Comparison of ENCODE assay signal across 9 mouse cellular contexts in genomic region chr7:80864831-80865230, GRCm38 (mm10). TPM values are rescaled to one million over a fixed set of nuclear protein-coding genes. Genes with fewer than 3 reads are reported as not detected.
DNase-seq lines count a peak whose midpoint lies in the region; ATAC-seq lines count a peak whose summit lies in the region.
"Had no signal": no experiment of that assay in that cellular context is flagged by ENCODE, and none has a peak within 500 bp of the region (broad histone marks: within the 10 kb centered on the region; RNA-seq: fewer than 3 reads in every experiment).

No protein-coding gene starts in this region.

- 84% methylated on average over 8 of the region's 8 CpGs for WGBS in hindbrain, embryonic 13.5 days
- 77% methylated on average over 8 of the region's 8 CpGs for WGBS in hindbrain, embryonic 14.5 days
- 32% methylated on average over 8 of the region's 8 CpGs for WGBS in liver, embryonic 11.5 days

- H3K4me1 ChIP-seq in hindbrain, embryonic 13.5 days (replicated peaks): peaks cover 57% of the 10 kb centered on the region
- H3K4me1 ChIP-seq in hindbrain, embryonic 14.5 days (replicated peaks; ENCODE audit: control insufficient read depth, insufficient read depth, low read length): peaks cover 39% of the 10 kb centered on the region
- H3K4me1 ChIP-seq in liver, embryonic 11.5 days (replicated peaks; ENCODE audit: control insufficient read depth, insufficient read depth, low read length): peaks cover 32% of the 10 kb centered on the region

- H3K27ac ChIP-seq in hindbrain, embryonic 13.5 days: no peak overlapping the region
- no peak overlapping the region for H3K27ac ChIP-seq in hindbrain, embryonic 14.5 days
- peak overlapping the region; percentile 71; the same call in 1 of the 2 replicates for H3K27ac ChIP-seq in liver, embryonic 11.5 days (ENCODE audit: low read depth, low read length)
- H3K27ac ChIP-seq: liver, embryonic 14.5 days had no signal

- no peak for ATAC-seq in hindbrain, embryonic 13.5 days (ENCODE audit: low FRiP score)
- ATAC-seq in hindbrain, embryonic 14.5 days (ENCODE audit: low FRiP score): no peak
- ATAC-seq in liver, embryonic 11.5 days (replicated peaks; ENCODE audit: low FRiP score): no peak
- no peak for ATAC-seq in cerebellum, adult (ENCODE audit: insufficient number of reproducible peaks, low FRiP score, low TSS enrichment)

- no peaks in the 10 kb centered on the region for H3K9me3 ChIP-seq in hindbrain, embryonic 13.5 days
- no peaks in the 10 kb centered on the region for H3K9me3 ChIP-seq in hindbrain, embryonic 14.5 days (ENCODE audit: control insufficient read depth, low read length)
- H3K9me3 ChIP-seq in liver, embryonic 11.5 days (ENCODE audit: control insufficient read depth, low read length): no peaks in the 10 kb centered on the region

- no peak overlapping the region for H3K4me3 ChIP-seq in hindbrain, embryonic 13.5 days
- H3K4me3 ChIP-seq in hindbrain, embryonic 14.5 days (replicated peaks; ENCODE audit: low read length): no peak overlapping the region
- H3K4me3 ChIP-seq in liver, embryonic 11.5 days (ENCODE audit: low read depth, low read length): no peak overlapping the region

- H3K36me3 ChIP-seq in hindbrain, embryonic 13.5 days: peaks cover 61% of the 10 kb centered on the region
- H3K36me3 ChIP-seq in hindbrain, embryonic 14.5 days (replicated peaks; ENCODE audit: control insufficient read depth, insufficient read depth): peaks cover 59% of the 10 kb centered on the region
- peaks cover 9% of the 10 kb centered on the region for H3K36me3 ChIP-seq in liver, embryonic 11.5 days (ENCODE audit: control insufficient read depth, insufficient read depth, low read length)

- H3K4me2 ChIP-seq in hindbrain, embryonic 13.5 days: peak overlapping the region; percentile 15; the same call in 1 of the 2 replicates
- H3K4me2 ChIP-seq in hindbrain, embryonic 14.5 days (replicated peaks): no peak overlapping the region; the same call in 1 of the 2 replicates
- H3K4me2 ChIP-seq in liver, embryonic 11.5 days: peak overlapping the region; percentile 40

- H3K9ac ChIP-seq in hindbrain, embryonic 13.5 days: 0 out of 2 replicates have a peak overlapping the region, but pooled peaks have one; percentile 5
- H3K9ac ChIP-seq in hindbrain, embryonic 14.5 days: no peak overlapping the region
- no peak overlapping the region for H3K9ac ChIP-seq in liver, embryonic 11.5 days (ENCODE audit: low read depth, low read length)
- H3K9ac ChIP-seq: liver, embryonic 14.5 days had no signal

- no peaks in the 10 kb centered on the region for H3K27me3 ChIP-seq in hindbrain, embryonic 13.5 days
- H3K27me3 ChIP-seq in hindbrain, embryonic 14.5 days (ENCODE audit: control insufficient read depth, insufficient read depth, low read length): no peaks in the 10 kb centered on the region
- no peaks in the 10 kb centered on the region for H3K27me3 ChIP-seq in liver, embryonic 11.5 days (replicated peaks; ENCODE audit: control insufficient read depth, insufficient read depth, low read length)

- no peak for DNase-seq in hindbrain, embryonic 14.5 days (ENCODE audit: low spot score)
- DNase-seq in brain, adult 2 months (ENCODE audit: low read depth, low spot score): peak; percentile 75
- DNase-seq in liver, embryonic 11.5 days (ENCODE audit: low spot score): no peak
- peak; percentile 77 for DNase-seq in spleen, postnatal 36 days (ENCODE audit: low spot score in 2 of 2)
- no peak for DNase-seq in ovary, postnatal 14 days (ENCODE audit: low spot score)
- no peak for DNase-seq in gastrocnemius, adult 18-20 months (ENCODE audit: low spot score)

RNA-seq across cellular contexts. Expression of gene Zscan2, which starts 4.1 kb away (rescaled TPM):
- 5.3 and 5.8 TPM in 2 replicates for polyA plus RNA-seq in hindbrain, embryonic 13.5 days (2015; fragmentation: Nextera tagmentation; extraction: Ambion mirVana)
- 4.1 and 4.4 TPM in 2 replicates for polyA plus RNA-seq in hindbrain, embryonic 14.5 days (2014; fragmentation: Nextera tagmentation; extraction: Ambion mirVana)
- 1.0 and 1.4 TPM in 2 replicates for polyA plus RNA-seq in liver, embryonic 11.5 days (2014; fragmentation: Nextera tagmentation; extraction: Ambion mirVana)
- total RNA-seq in gastrocnemius, adult 18-20 months (2021): 1 to 10 TPM; 1.5 to 2.1 TPM

RNA-seq across cellular contexts. Expression of gene Wdr73, which starts 36.2 kb away (rescaled TPM):
- 36.5 and 41.5 TPM in 2 replicates for polyA plus RNA-seq in hindbrain, embryonic 13.5 days (2015; fragmentation: Nextera tagmentation; extraction: Ambion mirVana)
- polyA plus RNA-seq in hindbrain, embryonic 14.5 days (2014; fragmentation: Nextera tagmentation; extraction: Ambion mirVana): 31.7 and 32.3 TPM in 2 replicates
- polyA plus RNA-seq in liver, embryonic 11.5 days (2014; fragmentation: Nextera tagmentation; extraction: Ambion mirVana): 42.8 and 44.0 TPM in 2 replicates
- 1 to 10 TPM; 3.1 to 3.3 TPM for total RNA-seq in gastrocnemius, adult 18-20 months (2021)

RNA-seq across cellular contexts. Expression of gene Iqgap1, which starts 39.1 kb away (rescaled TPM):
- 21.1 and 23.6 TPM in 2 replicates for polyA plus RNA-seq in hindbrain, embryonic 13.5 days (2015; fragmentation: Nextera tagmentation; extraction: Ambion mirVana)
- polyA plus RNA-seq in hindbrain, embryonic 14.5 days (2014; fragmentation: Nextera tagmentation; extraction: Ambion mirVana): 19.6 and 24.7 TPM in 2 replicates
- polyA plus RNA-seq in liver, embryonic 11.5 days (2014; fragmentation: Nextera tagmentation; extraction: Ambion mirVana): 28.2 and 30.6 TPM in 2 replicates
- 10 to 100 TPM; 12.1 to 16.8 TPM for total RNA-seq in gastrocnemius, adult 18-20 months (2021)

RNA-seq across cellular contexts. Expression of gene Nmb, which starts 40.0 kb away (rescaled TPM):
- polyA plus RNA-seq in hindbrain, embryonic 13.5 days (2015; fragmentation: Nextera tagmentation; extraction: Ambion mirVana): 7.4 and 8.0 TPM in 2 replicates
- 8.7 and 10.6 TPM in 2 replicates for polyA plus RNA-seq in hindbrain, embryonic 14.5 days (2014; fragmentation: Nextera tagmentation; extraction: Ambion mirVana)
- 2.4 and 3.4 TPM in 2 replicates for polyA plus RNA-seq in liver, embryonic 11.5 days (2014; fragmentation: Nextera tagmentation; extraction: Ambion mirVana)
- 10 to 100 TPM in 1 of 2 experiments, 1 to 10 TPM in 1; 3.8 to 10.7 TPM for total RNA-seq in gastrocnemius, adult 18-20 months (2021)

Comparison
In these comparisons a context has a peak if more than half of its experiments do, and no peak if none do; other contexts are left out.
1. DNase-seq: peak in brain, adult 2 months (single experiment) and spleen, postnatal 36 days (2 of 2); none in hindbrain, embryonic 14.5 days (single experiment), liver, embryonic 11.5 days (single experiment), ovary, postnatal 14 days (single experiment) and gastrocnemius, adult 18-20 months (single experiment).